Mouse (Mus musculus) left cerebral cortex, postnatal 14 days (tissue): ENCODE measurements at regions not wholly inside any gene's neighbourhood (a gene's known extent, or its start where the extent isn't known, plus 50 kb on each side); places are given as distances from the start of the nearest gene placed in this dataset.

Experiments
- DNase-seq, 2 experiments: peaks; one replicate each; pipeline ENCODE4 v3.0.0; 2021 to 2022; ENCODE audit warnings: low spot score in 2 of 2, mixed read lengths in 1 of 2
- intact Hi-C: fragments of 180-260 bp; cut with DNase I; formaldehyde crosslinking; loops from one replicate; pipeline ENCODE4 v1.15.1; 2025

DNA sequence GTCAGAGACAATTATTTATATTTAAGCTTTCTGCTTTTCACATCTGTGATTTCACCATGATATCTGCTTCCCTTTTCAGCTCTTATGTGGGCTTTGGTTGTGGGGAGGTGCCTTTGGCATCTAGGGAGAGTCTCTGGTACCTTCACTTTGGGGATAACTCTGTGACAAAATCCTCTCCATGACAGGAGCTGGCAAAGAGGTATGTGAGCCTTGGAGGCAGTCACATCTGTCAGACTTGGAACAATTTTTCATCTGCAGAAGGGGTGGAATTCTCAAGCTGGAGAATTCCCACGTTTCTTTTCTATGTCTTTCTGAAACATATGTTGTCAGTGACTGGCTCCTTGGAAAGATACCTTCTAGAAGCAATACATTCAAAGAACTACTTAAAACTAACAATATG is 312.2 kb upstream of the Nrg3 start:
- intact Hi-C loops, result no loop called here
- DNase-seq, result peak; percentile 2 to 13

DNA sequence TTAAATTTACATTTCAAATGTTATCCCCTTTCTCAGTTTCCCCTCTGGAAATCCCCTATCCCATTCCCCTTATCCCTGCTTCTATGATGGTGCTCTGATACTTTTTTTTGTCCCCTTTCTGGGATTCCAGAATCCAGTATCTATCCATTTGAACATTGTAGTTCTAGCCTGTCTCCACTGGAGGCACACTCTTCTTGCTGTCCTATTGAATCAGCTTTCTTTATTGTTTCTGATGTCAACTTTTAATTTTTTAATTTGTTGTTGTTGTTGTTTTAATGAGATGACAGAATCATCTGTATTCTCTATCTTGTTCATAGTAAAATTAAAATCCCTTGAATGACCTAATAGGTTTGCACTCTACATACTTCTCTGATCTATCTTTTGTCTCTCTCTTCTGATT is 309.0 kb upstream of the Nrg3 start:
- DNase-seq, result peak in 1 of 2 experiments; percentile 6
- intact Hi-C loops, result no loop called here

DNA sequence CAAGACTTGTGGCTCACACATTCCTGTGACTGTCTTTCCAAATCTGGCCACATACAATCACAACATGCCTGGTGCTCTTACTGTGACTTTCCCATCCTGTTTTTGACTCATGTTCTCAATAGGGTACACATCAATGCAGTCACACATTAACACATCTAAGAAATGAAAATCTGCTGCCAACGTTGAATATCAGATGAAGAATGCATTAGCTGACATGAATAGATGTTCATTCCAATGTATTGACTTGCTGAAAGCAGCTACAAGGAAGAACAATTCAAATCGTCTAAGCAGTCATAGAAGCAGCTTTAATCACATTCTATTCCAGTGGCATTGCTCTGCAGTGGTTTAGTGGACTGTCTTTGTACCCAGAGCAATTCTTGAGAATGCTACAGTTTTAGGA is 295.2 kb upstream of the Nrg3 start:
- DNase-seq, result peak in 1 of 2 experiments; percentile 5
- intact Hi-C loops, result no loop called here
